Mouse (Mus musculus) intestine, embryonic 16.5 days (tissue): ENCODE measurements around the gene Stxbp5. TPM values are rescaled to one million over a fixed set of nuclear protein-coding genes. Genes with fewer than 3 reads are reported as not detected.

ENCODE experiments used
- ATAC-seq: fragments of 200-750 bp; cut with Nextera tagmentation; 2 replicates; pipeline ENCODE4 v1.8.0; 2017; ENCODE audit warnings: moderate TSS enrichment, moderate library complexity
- H3K27ac ChIP-seq: fragments of 300-500 bp; sonication (generic); 2 replicates; pipeline ENCODE4 v1.5.1; 2014; ENCODE audit warnings: mild to moderate bottlenecking, low read length
- H3K27me3 ChIP-seq: fragments of 300-500 bp; sonication (generic); replicated peaks from 2 replicates; pipeline ENCODE4 v1.6.1; 2014; ENCODE audit warnings: low read length, control low read depth, mixed read lengths; ENCODE audit not compliant: control insufficient read depth, insufficient read depth
- H3K36me3 ChIP-seq: fragments of 300-500 bp; sonication (generic); 2 replicates; pipeline ENCODE4 v1.6.1; 2014; ENCODE audit warnings: low read length, control low read depth; ENCODE audit not compliant: control insufficient read depth, insufficient read depth
- H3K4me1 ChIP-seq: fragments of 300-500 bp; sonication (generic); 2 replicates; pipeline ENCODE4 v1.6.1; 2014; ENCODE audit warnings: low read length, control low read depth, mixed read lengths; ENCODE audit not compliant: control insufficient read depth, insufficient read depth
- H3K4me2 ChIP-seq: fragments of 300-500 bp; sonication (generic); 2 replicates; pipeline ENCODE4 v1.6.1; 2014; ENCODE audit warnings: low read depth, low read length, control low read depth
- H3K4me3 ChIP-seq: fragments of 300-500 bp; sonication (generic); 2 replicates; pipeline ENCODE4 v1.5.1; 2014; ENCODE audit warnings: mild to moderate bottlenecking, low read length
- H3K9ac ChIP-seq: fragments of 300-500 bp; sonication (generic); 2 replicates; pipeline ENCODE4 v1.6.1; 2014; ENCODE audit warnings: low read depth, low read length
- H3K9me3 ChIP-seq: fragments of 300-500 bp; sonication (generic); 2 replicates; pipeline ENCODE4 v1.6.1; 2016; ENCODE audit warnings: low read length, control low read depth; ENCODE audit not compliant: control insufficient read depth
- WGBS: fragments of 180-500 bp; shearing (Covaris S2); extraction: QIAGEN DNeasy Blood & Tissue Kit; methylation state at CpG from one replicate; pipeline ENCODE4 v1.1.7; 2014; 5-methylcytosine and 5-hydroxymethylcytosine counted together
- polyA plus RNA-seq: library from polyadenylated mRNA; unstranded; fragments of >200 nt; fragmentation: Nextera tagmentation; extraction: Ambion mirVana; gene quantifications from 2 replicates; pipeline ENCODE4 v1.2.1, GENCODE M21; 2015

The Stxbp5 gene
- polyA plus RNA-seq, 1 experiment from 2014 or later, result 3.1 TPM

- no peak overlapping the region for H3K9ac ChIP-seq
- no peak overlapping the region for H3K4me3 ChIP-seq
- H3K4me1 ChIP-seq, result no peaks in the 10 kb centered on the region
- peaks cover 8% of the 10 kb centered on the region; the same call in 1 of the 2 replicates for H3K36me3 ChIP-seq
- no peaks in the 10 kb centered on the region for H3K27me3 ChIP-seq
- H3K27ac ChIP-seq, result no peak overlapping the region
- H3K4me2 ChIP-seq, result no peak overlapping the region
- H3K9me3 ChIP-seq, result no peaks in the 10 kb centered on the region
- ATAC-seq, result peak; percentile 84
Observed at GRCm38 (mm10) chr10:9794429-9794828, 106.5 kb downstream of the Stxbp5 start.

GRCm38 (mm10) chr10:9790947-9791346 is 109.9 kb downstream of the Stxbp5 start:
- Histone ChIP-seq H3K4me1 (peaks cover 3% of the 10 kb centered on the region; the same call in 1 of the 2 replicates), H3K27me3 (no peaks in the 10 kb centered on the region), H3K4me3 (no peak overlapping the region), H3K9me3 (no peaks in the 10 kb centered on the region), H3K27ac (no peak overlapping the region), H3K9ac (no peak overlapping the region), H3K36me3 (peaks cover 3% of the 10 kb centered on the region; the same call in 1 of the 2 replicates), H3K4me2 (no peak overlapping the region)
- no peak for ATAC-seq
- WGBS, result 92% methylated on average over 3 of the region's 3 CpGs

- Histone ChIP-seq H3K4me3 (no peak overlapping the region), H3K36me3 (peaks cover 3% of the 10 kb centered on the region; the same call in 1 of the 2 replicates), H3K4me2 (no peak overlapping the region), H3K9me3 (no peaks in the 10 kb centered on the region), H3K27me3 (no peaks in the 10 kb centered on the region), H3K4me1 (peaks cover 3% of the 10 kb centered on the region; the same call in 1 of the 2 replicates), H3K27ac (no peak overlapping the region), H3K9ac (no peak overlapping the region)
- ATAC-seq, result no peak
- 86% methylated on average over 11 of the region's 11 CpGs for WGBS
Observed at GRCm38 (mm10) chr10:9786461-9786860, 114.4 kb downstream of the Stxbp5 start.

- ATAC-seq, result peak; percentile 70
- 43% methylated on average over 6 of the region's 6 CpGs for WGBS
- H3K4me3 ChIP-seq, result no peak overlapping the region
- no peak overlapping the region for H3K4me2 ChIP-seq
- no peak overlapping the region for H3K27ac ChIP-seq
- H3K4me1 ChIP-seq, result peaks cover 3% of the 10 kb centered on the region; the same call in 1 of the 2 replicates
- H3K27me3 ChIP-seq, result no peaks in the 10 kb centered on the region
- H3K9me3 ChIP-seq, result no peaks in the 10 kb centered on the region
- H3K36me3 ChIP-seq, result no peaks in the 10 kb centered on the region
- no peak overlapping the region for H3K9ac ChIP-seq
Observed at GRCm38 (mm10) chr10:9785651-9786050, 115.2 kb downstream of the Stxbp5 start.

- Histone ChIP-seq H3K4me3 (no peak overlapping the region), H3K36me3 (no peaks in the 10 kb centered on the region), H3K27ac (no peak overlapping the region), H3K4me1 (no peaks in the 10 kb centered on the region), H3K9ac (no peak overlapping the region), H3K27me3 (no peaks in the 10 kb centered on the region), H3K9me3 (no peaks in the 10 kb centered on the region), H3K4me2 (no peak overlapping the region)
- WGBS, result 61% methylated on average over 4 of the region's 4 CpGs
- ATAC-seq, result no peak
Observed at GRCm38 (mm10) chr10:9779864-9780263, 121.0 kb downstream of the Stxbp5 start.

- no peak overlapping the region for H3K4me2 ChIP-seq
- no peak overlapping the region for H3K9ac ChIP-seq
- no peak for ATAC-seq
- no peaks in the 10 kb centered on the region for H3K9me3 ChIP-seq
- H3K27ac ChIP-seq, result no peak overlapping the region
- no peaks in the 10 kb centered on the region for H3K27me3 ChIP-seq
- no peak overlapping the region for H3K4me3 ChIP-seq
- H3K36me3 ChIP-seq, result no peaks in the 10 kb centered on the region; the same call in 1 of the 2 replicates
- H3K4me1 ChIP-seq, result no peaks in the 10 kb centered on the region; the same call in 1 of the 2 replicates
- 71% methylated on average over 12 of the region's 12 CpGs for WGBS
Observed at GRCm38 (mm10) chr10:9770261-9770660, 130.6 kb downstream of the Stxbp5 start.

GRCm38 (mm10) chr10:9763831-9764230 is 137.0 kb downstream of the Stxbp5 start:
- Histone ChIP-seq H3K4me1 (peaks cover 2% of the 10 kb centered on the region; the same call in 1 of the 2 replicates), H3K4me3 (no peak overlapping the region), H3K9ac (no peak overlapping the region), H3K4me2 (no peak overlapping the region), H3K27me3 (no peaks in the 10 kb centered on the region), H3K27ac (no peak overlapping the region), H3K36me3 (no peaks in the 10 kb centered on the region; the same call in 1 of the 2 replicates), H3K9me3 (no peaks in the 10 kb centered on the region)
- WGBS, result 72% methylated on average over 5 of the region's 5 CpGs
- no peak for ATAC-seq

- Histone ChIP-seq H3K9ac (no peak overlapping the region), H3K27ac (no peak overlapping the region), H3K4me3 (no peak overlapping the region), H3K4me1 (peaks cover 5% of the 10 kb centered on the region; the same call in 1 of the 2 replicates), H3K27me3 (no peaks in the 10 kb centered on the region), H3K36me3 (no peaks in the 10 kb centered on the region), H3K9me3 (no peaks in the 10 kb centered on the region), H3K4me2 (peak overlapping the region; percentile 23; the same call in 1 of the 2 replicates)
- ATAC-seq, result peak; percentile 75
- WGBS, result 53% methylated on average over 8 of the region's 8 CpGs
Observed at GRCm38 (mm10) chr10:9760264-9760663, 140.6 kb downstream of the Stxbp5 start.

- peaks cover 5% of the 10 kb centered on the region; the same call in 1 of the 2 replicates for H3K4me1 ChIP-seq
- H3K9me3 ChIP-seq, result no peaks in the 10 kb centered on the region
- peak; percentile 61; the same call in 1 of the 2 replicates for ATAC-seq
- H3K36me3 ChIP-seq, result no peaks in the 10 kb centered on the region
- no peak overlapping the region for H3K4me2 ChIP-seq
- no peak overlapping the region for H3K4me3 ChIP-seq
- H3K27me3 ChIP-seq, result no peaks in the 10 kb centered on the region
- no peak overlapping the region for H3K9ac ChIP-seq
- H3K27ac ChIP-seq, result no peak overlapping the region
- WGBS, result 42% methylated on average over 6 of the region's 6 CpGs
Observed at GRCm38 (mm10) chr10:9756546-9756945, 144.3 kb downstream of the Stxbp5 start.
